8 mouse cellular contexts compared by ENCODE assay signal in the genomic region with DNA sequence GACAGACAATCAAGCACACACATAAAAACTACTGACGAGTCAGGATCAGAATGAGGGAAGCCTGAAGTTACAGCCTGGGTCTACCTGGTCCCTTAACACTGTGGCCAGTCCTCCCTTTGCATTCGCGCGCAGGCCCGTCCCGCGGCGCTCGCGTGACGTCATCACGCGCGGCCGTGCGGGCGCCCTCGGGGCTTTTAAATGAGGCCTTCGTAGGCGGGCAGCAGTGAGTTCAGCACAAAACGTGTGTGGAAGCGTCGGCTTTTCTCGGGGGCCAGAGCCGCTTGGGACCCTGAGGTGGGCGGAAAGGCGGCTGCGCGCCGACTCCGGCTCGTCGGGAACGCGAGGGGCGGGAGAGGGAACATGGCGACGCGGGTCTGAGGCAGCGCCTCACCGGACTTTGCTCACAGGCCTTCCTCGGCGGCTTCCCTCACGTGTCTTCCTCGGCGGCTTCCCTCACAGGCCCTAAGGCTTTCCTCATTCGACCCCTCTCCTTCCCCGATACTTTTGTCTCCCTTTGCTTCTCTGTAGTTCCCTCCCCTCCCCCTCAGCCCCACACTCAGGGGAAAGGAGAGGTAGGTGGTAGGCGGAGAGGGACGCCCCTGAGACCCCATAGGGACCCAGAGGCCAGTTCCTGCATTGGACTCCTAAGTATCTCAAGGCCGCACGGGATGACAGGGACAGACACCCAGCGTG. TPM values are rescaled to one million over a fixed set of nuclear protein-coding genes. Genes with fewer than 3 reads are reported as not detected.
DNase-seq lines count a peak whose midpoint lies in the region; ATAC-seq and TF ChIP-seq lines count a peak whose summit lies in the region.

A gene (plus strand): TSS at position 147 of the 693 bp plus-strand sequence.

- H3K4me1 ChIP-seq in embryonic facial prominence, embryonic 13.5 days, result peaks cover 10% of the 10 kb centered on the region
- peaks cover 5% of the 10 kb centered on the region for H3K4me1 ChIP-seq in limb, embryonic 14.5 days (ENCODE audit: control insufficient read depth, insufficient read depth, low read length)
- peaks cover 4% of the 10 kb centered on the region for H3K4me1 ChIP-seq in midbrain, postnatal 0 days (ENCODE audit: insufficient read depth, low read length)

- no peaks in the 10 kb centered on the region for H3K27me3 ChIP-seq in embryonic facial prominence, embryonic 13.5 days
- H3K27me3 ChIP-seq in limb, embryonic 14.5 days (ENCODE audit: control insufficient read depth, insufficient read depth, low read length), result no peaks in the 10 kb centered on the region
- H3K27me3 ChIP-seq in midbrain, postnatal 0 days (ENCODE audit: insufficient read depth, low read length), result no peaks in the 10 kb centered on the region

- WGBS in embryonic facial prominence, embryonic 13.5 days, result under 1% methylated on average over 53 of the region's 53 CpGs
- 3% methylated on average over 44 of the region's 53 CpGs for WGBS in limb, embryonic 14.5 days
- WGBS in midbrain, postnatal 0 days, result under 1% methylated on average over 53 of the region's 53 CpGs

- peak within 1 kb of the TSS; percentile 73 for H3K4me3 ChIP-seq in embryonic facial prominence, embryonic 13.5 days
- peak within 1 kb of the TSS; percentile 65 for H3K4me3 ChIP-seq in limb, embryonic 14.5 days (replicated peaks; ENCODE audit: low read length)
- peak within 1 kb of the TSS; percentile 70 for H3K4me3 ChIP-seq in midbrain, postnatal 0 days (ENCODE audit: low read depth, low read length)

- 0 out of 2 replicates have a peak, but pooled peaks have one; percentile 49 for TF ChIP-seq POLR2A in limb, embryonic 14.5 days (IDR thresholded peaks at IDR 0.05; ENCODE audit: borderline replicate concordance, extremely low read depth, insufficient read depth, insufficient read length)

- no peak for TF ChIP-seq CTCF in midbrain, postnatal 0 days (IDR thresholded peaks at IDR 0.05)

- H3K4me2 ChIP-seq in embryonic facial prominence, embryonic 13.5 days, result peak within 1 kb of the TSS; percentile 88
- peak within 1 kb of the TSS; percentile 86 for H3K4me2 ChIP-seq in limb, embryonic 14.5 days (replicated peaks; ENCODE audit: low read depth, low read length, severe bottlenecking)
- peak within 1 kb of the TSS; percentile 89 for H3K4me2 ChIP-seq in midbrain, postnatal 0 days (ENCODE audit: low read depth, low read length, poor library complexity, severe bottlenecking)

- peak; percentile 74 for DNase-seq in 3T3-L1 (ENCODE audit: low read depth, low spot score)
- peak; percentile 77 to 84 for DNase-seq in adrenal gland, postnatal 36 days
- DNase-seq in heart, adult 8-10 months (ENCODE audit: low spot score), result peak; percentile 55
- peak; percentile 77 for DNase-seq in kidney, adult 9 months
- peak; percentile 54 for DNase-seq in limb, embryonic 14.5 days (ENCODE audit: low spot score)
- peak; percentile 83 for DNase-seq in midbrain, postnatal 0 days (ENCODE audit: low spot score)
- DNase-seq in spleen, postnatal 14 days (ENCODE audit: low spot score in 2 of 2), result peak; percentile 51 to 61

- H3K27ac ChIP-seq in embryonic facial prominence, embryonic 13.5 days, result peak within 1 kb of the TSS; percentile 96
- peak within 1 kb of the TSS; percentile 94 for H3K27ac ChIP-seq in limb, embryonic 14.5 days (replicated peaks; ENCODE audit: low read depth, low read length)
- H3K27ac ChIP-seq in midbrain, postnatal 0 days (ENCODE audit: low read depth, low read length), result peak within 1 kb of the TSS; percentile 89

- peaks cover 5% of the 10 kb centered on the region for H3K36me3 ChIP-seq in embryonic facial prominence, embryonic 13.5 days
- H3K36me3 ChIP-seq in limb, embryonic 14.5 days (ENCODE audit: control insufficient read depth, insufficient read depth, low read length), result peaks cover 2% of the 10 kb centered on the region; the same call in 1 of the 2 replicates
- no peaks in the 10 kb centered on the region for H3K36me3 ChIP-seq in midbrain, postnatal 0 days (ENCODE audit: insufficient read depth, low read length)

- H3K9ac ChIP-seq in embryonic facial prominence, embryonic 13.5 days, result peak within 1 kb of the TSS; percentile 93
- peak within 1 kb of the TSS; percentile 94 for H3K9ac ChIP-seq in limb, embryonic 14.5 days (ENCODE audit: low read depth, low read length, severe bottlenecking)
- peak within 1 kb of the TSS; percentile 91 for H3K9ac ChIP-seq in midbrain, postnatal 0 days (replicated peaks; ENCODE audit: low read length, poor library complexity, severe bottlenecking)

- H3K9me3 ChIP-seq in embryonic facial prominence, embryonic 13.5 days, result no peaks in the 10 kb centered on the region
- no peaks in the 10 kb centered on the region for H3K9me3 ChIP-seq in limb, embryonic 14.5 days (ENCODE audit: control insufficient read depth, low read length)
- H3K9me3 ChIP-seq in midbrain, postnatal 0 days (ENCODE audit: low read length), result no peaks in the 10 kb centered on the region

- ATAC-seq in embryonic facial prominence, embryonic 13.5 days (ENCODE audit: insufficient number of reproducible peaks, insufficient read depth, low FRiP score, low TSS enrichment, low read depth), result peak; percentile 71; the same call in 1 of the 2 replicates
- peak; percentile 93 for ATAC-seq in limb, embryonic 14.5 days (ENCODE audit: low FRiP score, low read depth)
- ATAC-seq in midbrain, postnatal 0 days (ENCODE audit: low FRiP score), result peak; percentile 90

RNA-seq across cellular contexts. Expression of the gene that starts here (rescaled TPM):
- 10 to 100 TPM; 12.9 to 15.3 TPM for total RNA-seq in adrenal gland, postnatal 36 days (2021)
- polyA plus RNA-seq in embryonic facial prominence, embryonic 13.5 days (2015; fragmentation: Nextera tagmentation; extraction: Ambion mirVana), result 20.2 and 22.4 TPM in 2 replicates
- total RNA-seq in heart, adult 8-10 months (2022), result 1 to 10 TPM; 5.4 to 7.4 (median 6.7) TPM
- polyA plus RNA-seq in limb, embryonic 14.5 days (2012; rRNA removed), result 12.0 and 13.7 TPM in 2 replicates
- 15.8 and 16.7 TPM in 2 replicates for polyA plus RNA-seq in limb, embryonic 14.5 days (2014; fragmentation: Nextera tagmentation; extraction: Ambion mirVana)
- total RNA-seq in midbrain, postnatal 0 days (2014; rRNA removed), result 7.3 and 8.9 TPM in 2 replicates
- 4.9 and 5.0 TPM in 2 replicates for polyA plus RNA-seq in midbrain, postnatal 0 days (2015; fragmentation: Nextera tagmentation; extraction: Ambion mirVana)

Comparison
In these comparisons a context has a peak if more than half of its experiments do, and no peak if none do; other contexts are left out.
1. Peak in every context shown above with its lines: DNase-seq, ATAC-seq, H3K4me3 ChIP-seq and H3K27ac ChIP-seq.